Mouse (Mus musculus): Measurements from ENCODE around the gene Gng10. TPM values are rescaled to one million over a fixed set of nuclear protein-coding genes. Genes with fewer than 3 reads are reported as not detected.

Gng10 gene
- 35.9 TPM for total RNA-seq (2023)

DNA sequence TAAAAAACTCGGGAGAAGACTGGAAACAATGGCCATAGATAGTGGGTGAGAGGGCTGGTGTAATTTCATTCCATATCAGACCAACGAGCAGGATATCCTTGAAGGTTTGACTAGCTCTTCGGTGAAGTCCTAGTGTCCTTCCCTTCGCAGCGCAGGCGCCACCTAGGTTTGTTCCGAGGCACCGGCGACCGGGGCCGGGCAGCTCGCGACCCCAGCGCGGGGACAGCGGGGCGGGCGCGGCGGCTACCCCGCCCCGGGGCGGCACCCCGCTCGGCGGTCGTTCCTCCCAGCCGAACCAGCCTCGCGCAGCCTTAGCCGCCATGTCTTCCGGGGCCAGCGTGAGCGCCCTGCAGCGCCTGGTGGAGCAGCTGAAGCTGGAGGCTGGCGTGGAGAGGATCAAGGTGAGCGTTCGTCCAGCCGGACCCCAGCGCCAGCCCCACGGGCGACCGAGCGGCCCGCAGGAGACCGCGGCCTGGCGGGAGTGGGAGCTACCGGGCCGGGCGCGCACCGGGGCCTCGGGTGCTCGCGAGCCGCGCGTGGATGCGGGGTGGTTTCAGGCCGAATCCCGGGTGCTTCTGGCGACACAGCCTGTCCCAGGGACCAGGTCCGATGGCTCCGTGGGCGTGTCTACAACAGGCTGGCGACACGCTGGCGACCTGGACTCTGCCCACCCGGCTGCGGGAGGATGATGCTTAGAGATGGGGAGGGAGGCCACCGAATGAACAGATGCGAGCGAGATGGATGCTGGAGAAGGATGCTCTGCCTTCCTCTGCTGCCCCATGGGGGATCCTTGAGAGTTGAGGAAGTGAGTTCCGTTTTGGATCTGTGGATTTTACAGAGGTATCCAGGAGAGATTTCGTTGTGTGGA is at the start of gene Gng10:
Gene Gng10, plus strand, starts transcription at position 171 of the 868 bp plus-strand sequence.

DNA sequence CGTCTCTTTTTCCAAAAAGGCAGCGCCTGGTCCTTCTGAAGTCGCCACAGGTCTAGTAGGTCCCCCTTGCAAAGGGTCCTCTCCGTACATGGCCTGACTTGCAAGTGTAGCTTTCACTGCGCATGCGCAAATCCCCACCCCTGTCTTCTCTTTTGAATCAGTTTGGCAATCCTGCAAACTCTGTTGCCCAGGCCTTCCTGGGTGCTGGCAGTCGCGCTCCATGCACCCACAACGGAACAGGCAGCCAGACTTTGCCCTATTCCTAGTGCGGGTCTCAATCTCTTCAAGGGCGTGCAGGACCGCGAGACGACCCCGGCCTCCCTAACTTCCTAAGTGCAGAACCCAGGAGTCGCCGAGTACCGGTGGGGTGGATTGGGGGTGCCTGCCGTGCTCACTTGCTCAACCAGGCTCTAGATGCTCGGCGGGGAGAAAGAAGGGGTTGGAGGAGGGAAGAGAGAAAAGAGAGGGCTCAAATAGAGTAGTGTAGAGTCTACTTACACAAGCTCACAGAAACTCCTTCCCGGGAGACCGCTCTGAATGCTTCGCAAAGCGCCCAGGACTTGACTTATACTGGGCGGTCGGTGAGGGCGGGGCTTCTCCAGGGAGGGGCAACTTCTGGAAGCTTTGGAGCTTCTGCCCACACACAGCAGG is 48.2 kb upstream of the Gng10 start, which contains the start of gene Ptgr1:
Gene Ptgr1, minus strand, starts transcription at position 580 of the 651 bp plus-strand sequence.

DNA sequence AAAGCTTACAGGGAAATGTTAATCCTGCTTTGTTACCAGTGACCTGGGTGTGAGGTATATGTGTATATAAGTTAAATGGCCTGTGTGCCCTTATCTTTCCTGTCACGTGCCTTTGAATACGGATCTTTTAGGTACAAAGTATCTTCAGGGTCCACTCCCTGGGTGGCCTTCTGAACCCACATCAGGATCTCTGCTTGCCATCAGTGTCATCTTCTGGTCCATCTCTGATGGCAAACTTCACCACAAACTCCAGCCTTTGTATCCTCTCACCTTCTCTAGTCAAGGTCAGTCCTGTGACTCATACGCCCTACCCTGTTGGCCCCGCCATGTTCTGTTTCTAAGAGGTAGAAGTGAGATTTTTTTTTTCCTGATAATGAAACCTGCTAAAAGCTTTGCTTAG is 40.1 kb upstream of the Gng10 start, which contains the start of gene Dnajc25:
Gene Dnajc25, plus strand, starts transcription at position 301 of the 400 bp plus-strand sequence.

DNA sequence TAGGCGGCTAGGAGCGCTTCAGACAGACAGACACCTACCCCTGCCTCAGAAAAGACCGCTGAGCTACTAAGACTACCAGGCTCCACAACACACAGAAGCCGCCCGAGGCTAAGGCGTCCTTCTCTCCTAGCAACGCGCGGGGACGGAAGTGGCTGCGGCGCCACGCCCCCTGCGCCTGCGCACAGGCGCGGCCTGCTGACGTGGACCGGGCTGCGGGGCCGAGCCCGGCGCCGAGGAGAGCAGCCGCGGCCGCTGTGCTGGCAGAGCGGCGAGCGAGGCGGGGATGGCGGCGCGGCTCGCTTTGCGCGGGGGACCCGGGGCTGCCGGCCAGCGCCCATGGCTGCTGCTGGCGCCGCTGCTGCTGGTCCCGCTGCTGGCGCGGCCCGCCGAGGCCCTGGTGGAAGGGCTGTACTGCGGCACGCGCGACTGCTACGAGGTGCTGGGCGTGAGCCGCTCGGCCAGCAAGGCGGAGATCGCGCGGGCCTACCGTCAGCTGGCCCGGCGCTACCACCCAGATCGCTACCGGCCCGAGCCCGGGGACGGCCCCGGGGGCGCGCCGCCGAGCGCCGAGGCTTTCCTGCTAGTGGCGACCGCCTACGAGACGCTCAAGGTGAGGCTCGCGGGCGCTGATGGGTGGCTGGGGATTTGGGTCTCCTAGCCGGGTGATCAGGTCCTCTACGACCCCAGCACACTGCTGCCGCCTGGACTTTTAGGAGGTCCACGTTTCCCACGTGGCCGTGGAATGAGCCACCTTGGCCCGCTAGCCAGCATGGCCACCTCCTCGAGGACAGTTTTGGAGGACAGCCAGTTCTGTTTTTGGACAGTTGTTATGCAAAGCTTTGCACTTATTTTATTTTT is 31.7 kb upstream of the Gng10 start, which contains the start of gene Gm20503:
Gene Gm20503, plus strand, starts transcription at position 263 of the 858 bp plus-strand sequence.

Other genes with a start within 250 kb of the Gng10 start
- gene Olfr267, start 247.4 kb upstream of the Gng10 start, total RNA-seq (2023): not detected
- 92.1 TPM for gene Ecpas, start 122.3 kb upstream of the Gng10 start, total RNA-seq (2023)
- not detected for gene Zkscan16, start 91.5 kb upstream of the Gng10 start, total RNA-seq (2023)
- 2.0 TPM for gene Ptgr1, start 48.0 kb upstream of the Gng10 start, total RNA-seq (2023)
- gene Dnajc25, start 40.0 kb upstream of the Gng10 start, total RNA-seq (2023): 9.9 TPM
- 4.0 TPM for gene Gm20503, start 31.9 kb upstream of the Gng10 start, total RNA-seq (2023)
- gene AI481877, start 103.9 kb downstream of the Gng10 start, total RNA-seq (2023): not detected
- 249 TPM for gene Ugcg, start 154.2 kb downstream of the Gng10 start, total RNA-seq (2023)